Mouse (Mus musculus) hematopoietic stem cell, adult 5-6 weeks (primary cell): ENCODE results near the gene Gsap. TPM values are rescaled to one million over a fixed set of nuclear protein-coding genes. Genes with fewer than 3 reads are reported as not detected.
A peak's percentile ranks its signal among the peaks of the same experiment; 100 is the strongest.

Source experiments
- ATAC-seq, 2 experiments: fragments of 125-278 bp in 1 of 2; replicated peaks in 1 of 2; 2 replicates each; pipeline ENCODE4 v1.8.0; 2016 to 2017; ENCODE audit warnings: inconsistent platforms in 2 of 2, mild to moderate bottlenecking in 2 of 2, moderate number of reproducible peaks in 2 of 2, low read depth in 1 of 2, moderate TSS enrichment in 1 of 2; ENCODE audit not compliant: low FRiP score in 2 of 2, poor library complexity in 2 of 2, severe bottlenecking in 2 of 2, insufficient read depth in 1 of 2, low TSS enrichment in 1 of 2
- total RNA-seq: library from RNA; stranded (forward); fragments of 172-1452, 232-1000 nt; gene quantifications from 2 replicates; pipeline ENCODE4 v1.2.3, GENCODE M21; 2017

The Gsap gene
- total RNA-seq, 1 experiment from 2014 or later = 11.6 TPM

DNA sequence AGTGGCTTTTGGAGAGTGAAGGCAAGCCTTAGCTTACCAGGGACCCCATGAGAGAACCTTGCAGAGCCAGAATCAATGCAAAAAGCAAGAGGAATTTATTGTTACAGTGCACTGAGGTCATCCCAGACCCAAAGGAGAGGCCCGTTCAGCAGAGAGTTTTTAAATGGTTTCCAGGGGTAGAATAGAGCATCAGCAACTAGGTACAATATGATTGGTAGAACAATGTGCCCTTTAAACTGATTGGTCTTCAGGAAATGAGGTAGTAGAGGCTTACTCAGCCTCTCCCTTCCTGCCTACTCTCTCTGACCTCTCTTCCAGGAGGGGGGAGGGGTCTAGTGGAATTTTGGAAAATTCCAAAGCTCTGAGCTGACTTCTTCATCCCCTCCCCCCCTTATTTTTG lies 59.2 kb downstream of the Gsap start:
- no peak for ATAC-seq

DNA sequence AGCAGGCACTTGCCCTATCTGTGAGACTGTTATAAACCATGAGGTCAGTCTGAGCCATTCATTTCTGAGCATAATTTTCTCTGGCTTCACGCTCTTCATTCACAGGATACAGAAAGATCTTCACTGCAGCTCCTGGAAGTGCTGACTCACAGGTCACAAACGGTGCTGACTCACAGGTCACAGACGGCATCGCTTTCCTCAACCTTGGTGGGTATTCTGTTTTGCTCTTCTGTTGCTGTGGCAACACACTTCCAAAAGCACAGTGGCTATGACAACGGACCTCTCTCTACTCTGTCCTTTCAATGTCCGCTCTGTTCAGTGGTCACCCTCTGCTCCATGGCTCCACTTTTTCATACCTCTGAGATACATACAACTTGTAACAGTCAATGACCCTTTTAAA lies 60.7 kb downstream of the Gsap start:
- no peak for ATAC-seq

DNA sequence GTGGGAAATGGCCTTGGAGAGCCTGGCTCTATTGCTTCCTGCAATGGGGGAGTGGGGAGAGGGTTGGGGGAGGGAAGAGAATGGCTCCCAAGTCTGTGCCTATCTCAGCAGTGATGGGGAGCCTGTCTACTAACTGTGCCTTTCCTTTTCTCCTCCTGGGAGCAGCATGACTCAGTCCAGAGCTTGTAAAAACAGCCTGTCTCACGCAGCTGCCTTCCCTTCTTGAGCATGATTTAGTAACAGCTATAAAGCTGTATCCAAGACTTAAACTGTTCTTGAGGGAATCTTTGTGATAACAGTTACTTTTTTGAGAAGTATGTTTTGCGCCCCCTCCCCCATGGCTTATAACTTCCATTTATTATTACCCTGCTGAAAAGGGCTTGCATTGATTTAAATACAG lies 61.9 kb downstream of the Gsap start:
- no peak for ATAC-seq

DNA sequence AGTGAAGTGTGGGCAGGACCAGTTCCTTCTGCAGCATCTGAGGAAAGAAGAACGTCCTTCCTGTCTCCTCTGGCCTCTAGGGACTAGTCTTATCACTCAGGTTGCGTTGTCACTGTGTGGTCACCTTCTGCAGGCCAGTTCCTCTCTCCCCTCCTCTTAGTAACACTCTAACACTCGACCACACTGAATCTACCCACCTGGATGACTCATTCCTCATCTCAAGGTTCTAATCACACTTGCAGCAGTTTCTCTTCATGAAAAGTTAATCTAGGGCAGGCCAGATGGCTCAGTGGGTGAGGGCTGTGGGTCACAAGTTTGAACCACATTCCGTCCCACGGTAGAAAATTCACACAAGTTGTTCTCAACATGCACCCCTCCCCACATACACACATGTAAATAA lies 62.8 kb downstream of the Gsap start:
- ATAC-seq = peak in 1 of 2 experiments; percentile 45; a peak in 1 of 4 replicates

DNA sequence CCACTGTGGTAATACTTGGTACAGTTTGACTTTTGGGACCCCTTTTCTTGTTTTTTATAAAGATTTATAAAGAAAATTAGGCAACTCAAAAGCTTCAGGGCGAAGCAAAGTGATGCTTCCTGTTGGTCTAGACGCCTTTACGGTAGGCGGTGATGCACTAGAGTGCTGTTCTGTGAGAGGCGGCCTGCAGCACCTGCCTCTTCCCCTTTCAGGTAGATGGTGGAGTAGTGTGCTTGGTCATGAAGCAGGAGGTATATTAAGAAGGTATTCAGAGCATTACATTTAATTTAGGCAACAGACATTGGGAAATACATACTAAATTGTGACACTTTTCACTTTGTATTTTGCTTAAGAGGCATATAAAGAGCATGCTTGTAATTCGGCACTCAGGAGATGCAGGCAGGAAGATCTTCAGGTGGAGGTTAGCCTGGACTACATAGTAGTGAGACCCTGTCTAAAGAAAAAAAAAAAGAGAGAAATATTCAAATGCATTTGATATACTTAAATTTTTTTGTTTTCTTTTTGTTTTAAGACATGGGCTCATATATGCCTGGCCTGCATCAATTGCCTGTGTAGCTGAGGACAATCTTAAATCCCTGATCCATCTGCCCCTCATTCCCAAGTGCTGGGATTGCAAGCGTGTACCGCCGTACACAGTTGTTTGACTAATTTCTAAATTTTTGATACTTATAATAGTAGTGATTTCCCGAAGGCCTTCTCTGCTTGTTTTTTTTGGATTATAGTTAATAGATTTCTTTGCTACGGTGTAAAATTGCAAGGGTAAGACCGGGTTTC lies 68.9 kb downstream of the Gsap start:
- peak; percentile 30 to 50; a peak in 1 of 4 replicates for ATAC-seq

DNA sequence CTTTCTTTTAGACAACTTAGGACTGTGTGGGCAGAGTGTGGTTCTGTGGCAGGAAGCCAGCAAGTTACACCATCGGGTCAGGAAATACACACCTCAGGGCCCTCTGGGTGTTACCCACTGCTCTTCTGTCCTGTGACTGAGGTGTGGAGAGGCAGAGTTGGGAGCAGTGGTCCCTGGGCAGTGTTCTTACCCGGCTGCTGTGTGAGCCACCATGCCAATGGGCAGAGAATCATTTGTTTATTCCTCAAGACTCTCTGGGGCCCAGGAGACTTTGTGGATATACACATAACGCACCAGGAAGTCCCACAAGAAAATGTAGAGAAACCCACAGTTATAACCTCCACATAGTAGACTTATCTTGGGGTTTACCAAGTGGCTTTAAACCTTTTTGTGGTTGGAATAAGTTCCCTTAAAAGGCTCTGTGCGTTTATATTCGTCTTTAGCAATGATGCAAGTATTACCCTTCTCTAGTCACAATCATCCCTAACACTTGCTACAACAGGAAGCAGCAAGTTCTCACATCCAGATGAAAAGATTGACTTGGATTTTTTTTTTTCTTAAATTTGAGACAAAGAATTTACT lies 69.6 kb downstream of the Gsap start:
- ATAC-seq = peak; percentile 85 to 87

DNA sequence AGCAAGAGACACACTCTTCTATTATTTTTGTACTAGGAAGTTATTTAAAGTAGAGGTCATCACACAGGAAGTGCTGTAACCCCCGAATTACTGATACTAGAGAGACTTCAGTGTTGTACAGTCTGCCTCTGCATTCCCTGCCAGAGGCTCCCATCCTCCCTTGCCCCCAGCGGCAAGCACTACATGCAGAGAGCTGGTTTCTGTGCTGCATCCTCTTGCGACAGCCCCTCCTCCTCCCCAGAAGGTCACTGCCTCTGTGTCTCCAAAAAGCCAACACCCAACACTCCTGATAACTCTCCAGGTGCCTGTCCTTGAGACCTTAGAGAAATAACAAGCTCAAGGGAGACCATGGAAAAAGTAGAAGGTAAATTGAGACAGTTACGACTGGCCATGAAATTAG lies 71.1 kb downstream of the Gsap start:
- no peak for ATAC-seq

DNA sequence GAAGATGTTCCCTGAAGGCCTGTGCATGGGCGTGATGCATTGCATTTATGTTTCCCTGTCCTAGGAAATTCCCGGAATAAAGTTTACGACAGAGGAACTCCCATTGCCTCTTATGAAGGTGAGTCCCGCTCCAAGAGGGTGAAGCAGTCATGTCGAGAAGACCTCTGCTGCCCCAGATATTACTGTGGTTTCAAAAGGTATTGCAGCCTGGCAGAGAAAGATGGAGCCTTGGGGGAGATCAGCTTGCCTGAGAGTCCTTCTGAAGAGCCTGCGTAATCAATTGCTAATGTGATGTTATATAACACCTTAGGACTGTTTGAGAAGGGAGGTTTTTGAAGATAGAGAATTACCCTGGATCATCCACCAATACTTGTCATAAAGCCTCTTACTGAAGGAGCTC lies 71.8 kb downstream of the Gsap start:
- no peak for ATAC-seq

DNA sequence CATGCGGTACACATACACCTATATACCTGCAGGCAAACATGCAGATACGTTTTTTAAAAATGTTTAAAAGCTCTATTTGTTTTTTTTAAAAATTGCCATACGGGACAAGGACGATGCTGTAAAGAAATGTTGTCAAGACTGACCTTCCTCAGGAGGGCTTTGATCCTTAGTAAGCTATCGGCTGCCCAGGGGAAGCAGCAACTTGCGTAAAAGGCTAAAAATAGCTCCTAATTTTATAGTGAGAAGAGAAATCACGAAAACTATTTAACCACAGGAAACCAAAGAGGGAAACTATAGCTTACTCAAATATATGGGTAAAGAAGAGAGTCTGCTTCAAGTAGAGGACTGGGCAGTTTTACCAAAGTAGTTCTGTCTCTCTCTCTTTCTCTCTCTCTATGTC lies 74.7 kb downstream of the Gsap start:
- no peak for ATAC-seq

DNA sequence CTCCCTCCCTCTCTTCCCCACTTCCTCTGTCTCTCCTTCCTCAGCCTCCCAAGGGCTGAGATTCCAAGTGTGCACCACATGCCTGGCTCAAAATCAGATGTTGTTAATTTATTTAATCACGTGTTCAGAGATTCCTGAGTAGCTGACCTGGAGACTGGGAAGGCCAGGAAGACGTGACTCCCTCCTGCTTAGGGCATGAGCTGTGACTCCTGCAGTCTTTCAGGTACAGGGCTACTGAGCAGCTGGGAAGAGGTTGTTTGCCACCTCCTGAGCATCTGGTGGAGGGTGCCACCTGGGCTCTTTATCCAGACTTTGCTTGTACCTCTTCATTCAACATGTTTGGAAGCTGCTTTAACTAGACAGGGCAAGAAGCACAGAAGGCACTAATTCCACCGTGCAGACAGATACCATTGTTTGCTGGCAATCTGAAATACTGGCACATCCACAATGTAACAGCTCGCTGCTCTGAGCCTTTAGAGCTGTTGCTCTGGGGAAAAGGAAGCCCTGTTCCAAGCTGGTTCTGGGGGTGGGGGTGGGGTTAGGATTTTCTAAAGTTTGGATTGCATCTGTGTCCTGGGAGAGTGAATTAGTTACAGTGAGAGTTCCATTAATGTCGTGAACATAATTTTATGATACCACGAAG lies 75.3 kb downstream of the Gsap start:
- no peak for ATAC-seq

DNA sequence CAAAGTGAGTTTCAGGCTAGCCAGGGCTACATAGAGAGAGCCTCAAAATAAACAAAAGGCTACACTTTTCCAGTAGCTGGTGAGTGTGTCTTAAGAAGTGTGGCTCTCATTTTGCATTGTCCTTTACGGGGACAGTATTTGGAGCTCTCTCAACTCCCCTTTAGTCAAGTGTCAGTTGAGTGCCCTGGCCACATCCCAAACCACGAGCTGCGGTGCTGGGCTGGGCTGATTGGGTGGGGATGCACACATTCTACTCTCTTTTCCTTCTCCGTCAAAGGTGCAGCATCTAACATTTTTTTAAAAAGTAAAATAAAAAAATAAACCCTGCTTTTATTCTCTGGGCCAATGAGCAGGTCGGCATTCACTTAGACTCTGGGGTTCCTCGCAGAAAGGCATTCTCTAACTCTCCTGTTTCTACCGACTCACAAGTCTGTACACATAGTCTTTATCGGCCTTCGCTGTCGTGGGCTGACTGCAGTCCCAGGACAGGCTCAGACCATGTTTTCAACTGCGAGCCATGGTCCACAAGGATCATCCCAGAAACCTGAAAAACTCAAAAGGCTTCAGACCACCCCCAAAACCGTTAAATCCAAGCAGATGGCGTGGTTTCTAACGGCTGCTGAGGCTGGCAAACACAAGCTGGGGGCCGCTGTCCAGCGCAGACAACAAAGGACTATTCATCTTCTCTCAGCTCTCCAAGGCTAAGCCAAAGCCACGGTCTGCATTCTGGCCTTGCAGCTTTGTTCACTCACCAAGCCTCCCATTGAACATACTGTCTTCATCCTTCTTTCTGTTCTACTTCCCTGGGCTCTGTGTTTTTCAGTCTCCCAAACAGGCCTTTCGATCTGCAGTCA lies 77.4 kb downstream of the Gsap start:
- ATAC-seq = peak; percentile 23 to 34; a peak in 1 of 4 replicates

DNA sequence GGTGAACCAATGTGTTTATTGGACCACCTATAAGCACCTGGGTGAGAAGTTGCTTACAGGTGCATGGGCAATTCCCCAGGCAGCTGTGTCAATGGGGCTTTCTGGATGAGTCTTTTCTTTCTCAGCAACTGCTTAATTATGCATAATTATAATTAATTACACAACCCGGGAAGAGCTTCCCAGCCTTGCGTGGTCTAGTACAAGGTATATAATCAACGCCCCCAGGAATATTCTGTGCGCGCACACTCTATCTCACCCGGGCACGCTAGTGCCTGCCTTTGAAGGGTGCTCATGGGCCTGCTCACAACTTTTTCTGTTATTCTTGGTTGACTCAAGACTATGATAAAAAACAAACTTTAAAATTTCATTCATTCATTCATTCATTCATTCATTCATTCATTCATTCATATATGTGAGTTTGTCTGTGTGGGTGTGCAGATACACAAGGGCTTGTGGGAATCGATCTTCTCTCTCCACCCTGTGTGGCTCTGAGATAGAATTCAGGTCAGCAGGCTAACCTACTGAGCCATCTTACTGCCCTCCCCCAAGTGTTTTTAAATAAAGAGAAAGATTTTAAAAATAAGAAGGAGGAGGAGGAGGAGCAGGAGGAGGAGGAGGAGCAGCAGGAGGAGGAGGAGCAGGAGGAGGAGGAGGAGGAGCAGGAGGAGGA lies 78.4 kb downstream of the Gsap start:
- no peak for ATAC-seq

DNA sequence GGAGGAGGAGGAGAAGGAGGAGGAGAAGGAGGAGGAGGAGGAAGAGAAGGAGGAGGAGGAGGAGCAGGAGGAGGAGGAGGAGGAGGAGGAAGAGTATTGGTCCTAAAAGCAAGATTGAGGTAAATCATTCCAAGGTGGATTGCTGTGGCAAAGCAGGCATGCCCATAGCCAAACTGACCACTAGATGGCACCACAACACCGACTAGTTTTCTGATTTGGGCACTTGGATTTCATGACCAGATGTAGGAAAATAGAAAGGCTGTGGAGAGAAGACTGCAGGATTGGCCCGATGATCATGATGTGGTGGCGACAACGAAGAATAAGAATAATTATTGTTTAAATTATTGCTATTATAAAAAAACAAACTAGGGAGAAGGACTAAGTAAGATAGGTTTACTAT lies 79.0 kb downstream of the Gsap start:
- ATAC-seq = peak; percentile 65 to 71; a peak in 2 of 4 replicates

DNA sequence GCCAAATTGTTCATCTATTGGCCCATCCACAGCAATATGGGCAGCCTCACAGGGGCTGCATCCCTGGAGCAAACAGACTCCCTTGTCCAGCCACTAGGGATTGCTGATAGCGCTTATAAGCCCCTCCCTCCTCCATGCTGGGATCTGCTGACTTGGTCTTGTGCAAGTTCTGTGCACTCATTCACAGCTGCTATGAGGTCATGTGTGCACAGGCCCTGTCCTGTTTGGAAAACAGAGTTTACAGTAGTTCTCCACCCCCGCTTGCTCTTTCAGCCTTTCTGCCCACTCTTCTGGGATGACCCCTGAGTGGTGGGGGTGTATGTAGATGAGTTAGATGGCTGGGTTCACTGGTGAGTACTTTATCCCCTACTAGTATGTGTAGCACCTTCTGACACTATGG lies 81.0 kb downstream of the Gsap start:
- 0 out of 4 replicates have a peak, but pooled peaks of 1 of the 2 experiments have one; percentile 5 for ATAC-seq

DNA sequence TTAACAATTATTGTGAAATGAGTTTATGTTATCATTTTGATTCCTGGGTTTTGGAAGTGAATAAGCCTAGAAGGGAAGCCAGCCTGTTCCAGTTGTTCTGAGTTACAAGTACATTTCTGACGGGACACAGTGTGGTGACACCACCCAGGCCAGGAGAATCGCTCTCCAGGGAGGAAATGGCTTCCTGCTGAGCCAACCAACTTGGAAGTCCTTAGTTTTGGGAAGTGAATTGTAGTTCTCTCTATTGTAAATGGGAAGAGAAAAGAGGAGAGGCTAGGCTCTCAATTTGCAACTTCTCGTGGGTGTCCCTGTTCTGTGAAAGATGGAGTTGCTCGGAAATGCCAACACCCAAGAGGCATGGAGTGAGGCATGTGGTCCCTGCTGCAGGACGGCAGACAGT lies 83.4 kb downstream of the Gsap start:
- ATAC-seq = no peak

DNA sequence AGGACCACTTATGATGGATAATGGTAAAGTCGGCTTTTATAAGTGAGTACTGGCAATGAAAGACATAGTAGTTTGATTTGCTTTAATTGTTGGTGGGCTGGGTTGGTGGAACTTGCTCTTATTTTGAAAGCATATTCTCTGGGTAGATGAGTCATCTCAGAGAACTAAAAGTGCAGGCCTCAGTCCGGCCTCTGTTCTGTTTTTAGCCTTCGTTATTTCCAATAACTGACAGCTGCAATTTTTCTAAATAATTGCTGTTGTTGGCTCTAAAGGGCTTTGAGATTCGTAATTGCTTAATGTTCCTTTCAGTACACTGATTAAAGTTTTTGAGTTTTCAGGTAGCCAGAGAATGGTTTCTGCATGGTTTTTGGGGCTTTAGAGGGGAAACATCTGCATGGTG lies 84.7 kb downstream of the Gsap start:
- no peak for ATAC-seq
